Mouse (Mus musculus): ENCODE measurements around the gene Ranbp3.

The Ranbp3 gene

GRCm38 (mm10) chr17:56673647-56674416 lies 738 bp downstream of the Ranbp3 start:
- DNase-seq (ENCODE audit: low spot score): peak; percentile 73

- no peak for DNase-seq (ENCODE audit: low spot score)
Measured at GRCm38 (mm10) chr17:56681791-56682190, 8.7 kb downstream of the Ranbp3 start.

GRCm38 (mm10) chr17:56682880-56683279 lies 9.8 kb downstream of the Ranbp3 start:
- DNase-seq (ENCODE audit: low spot score): no peak

GRCm38 (mm10) chr17:56683546-56684140 lies 10.5 kb downstream of the Ranbp3 start:
- no peak for DNase-seq (ENCODE audit: low spot score)

GRCm38 (mm10) chr17:56684649-56685048 lies 11.6 kb downstream of the Ranbp3 start:
- no peak for DNase-seq (ENCODE audit: low spot score)

- DNase-seq (ENCODE audit: low spot score): no peak
Measured at GRCm38 (mm10) chr17:56686801-56687200, 13.7 kb downstream of the Ranbp3 start.

GRCm38 (mm10) chr17:56688045-56688444 lies 15.0 kb downstream of the Ranbp3 start:
- DNase-seq (ENCODE audit: low spot score): no peak

- no peak for DNase-seq (ENCODE audit: low spot score)
Measured at GRCm38 (mm10) chr17:56688689-56689088, 15.6 kb downstream of the Ranbp3 start.

GRCm38 (mm10) chr17:56693395-56693794 lies 20.3 kb downstream of the Ranbp3 start:
- DNase-seq (ENCODE audit: low spot score): no peak

- DNase-seq (ENCODE audit: low spot score): no peak
Measured at GRCm38 (mm10) chr17:56693851-56694310, 20.8 kb downstream of the Ranbp3 start.

GRCm38 (mm10) chr17:56700451-56700850 lies 27.4 kb downstream of the Ranbp3 start:
- no peak for DNase-seq (ENCODE audit: low spot score)

GRCm38 (mm10) chr17:56703038-56703437 lies 29.9 kb downstream of the Ranbp3 start:
- peak; percentile 74 for DNase-seq (ENCODE audit: low spot score)

- DNase-seq (ENCODE audit: low spot score): no peak
Measured at GRCm38 (mm10) chr17:56706515-56706914, 33.4 kb downstream of the Ranbp3 start.

- DNase-seq (ENCODE audit: low spot score): no peak
Measured at GRCm38 (mm10) chr17:56708692-56709091, 35.6 kb downstream of the Ranbp3 start.

GRCm38 (mm10) chr17:56709708-56710107 lies 36.6 kb downstream of the Ranbp3 start:
- DNase-seq (ENCODE audit: low spot score): no peak

GRCm38 (mm10) chr17:56715360-56715759 lies 42.3 kb downstream of the Ranbp3 start:
- DNase-seq (ENCODE audit: low spot score): no peak

- DNase-seq (ENCODE audit: low spot score): no peak
Measured at GRCm38 (mm10) chr17:56715914-56716654, 43.0 kb downstream of the Ranbp3 start.

- DNase-seq (ENCODE audit: low spot score): peak; percentile 97
Measured at GRCm38 (mm10) chr17:56716655-56717362, 43.7 kb downstream of the Ranbp3 start.

GRCm38 (mm10) chr17:56717363-56718058 lies 44.4 kb downstream of the Ranbp3 start, which contains the start of the genes Ndufa11 and Vmac:
TSS of gene Ndufa11 (plus strand) at chr17:56717767.
TSS of gene Vmac (minus strand) at chr17:56718022.
- peak; percentile 91 for DNase-seq (ENCODE audit: low spot score)

GRCm38 (mm10) chr17:56722441-56722840 lies 49.3 kb downstream of the Ranbp3 start:
- DNase-seq (ENCODE audit: low spot score): no peak

GRCm38 (mm10) chr17:56723419-56724161 lies 50.5 kb downstream of the Ranbp3 start:
- no peak for DNase-seq (ENCODE audit: low spot score)
